Mouse (Mus musculus): ENCODE results near the gene Zfp280d. TPM values are rescaled to one million over a fixed set of nuclear protein-coding genes. Genes with fewer than 3 reads are reported as not detected.

The Zfp280d gene
- polyA plus RNA-seq, 1 experiment from 2014 or later: 30.9 TPM

DNA sequence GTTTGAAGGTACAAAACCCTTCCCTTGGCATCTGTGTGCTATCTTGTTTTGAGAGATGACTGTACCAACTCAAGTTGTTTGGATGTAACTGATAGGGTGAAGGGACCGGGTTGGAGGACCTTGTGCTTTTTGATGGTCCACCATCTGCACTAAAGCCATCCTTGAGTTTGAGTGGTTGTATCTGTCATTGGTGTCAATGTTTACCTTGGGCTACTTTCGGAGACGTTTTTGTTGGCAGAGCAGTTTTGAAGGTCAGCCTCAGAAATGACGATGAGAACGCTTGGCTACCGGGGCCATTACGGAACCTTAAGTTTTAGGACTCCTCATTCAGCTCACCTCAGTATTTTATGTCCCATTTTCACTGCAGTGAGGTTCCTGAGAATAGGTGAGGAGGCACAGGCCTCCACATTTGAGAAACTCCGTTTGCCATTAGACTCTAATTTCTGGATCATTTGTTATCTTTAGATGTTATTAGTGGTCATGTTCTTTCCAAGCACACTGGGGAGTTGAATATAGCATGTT, 1.4 kb downstream of the Zfp280d start:
- H3K9ac ChIP-seq: peak overlapping the region; percentile 94
- H3K27ac ChIP-seq (ENCODE audit: poor library complexity, severe bottlenecking): peak overlapping the region; percentile 99; the same call in 1 of the 2 replicates
- H3K4me1 ChIP-seq (replicated peaks): 0 out of 2 replicates have a peak, but pooled peaks cover 13% of the 10 kb centered on the region
- 37% methylated on average over 8 of the region's 8 CpGs for WGBS
- H3K27me3 ChIP-seq (replicated peaks): no peaks in the 10 kb centered on the region
- peak overlapping the region; percentile 82 for H3K4me2 ChIP-seq
- H3K36me3 ChIP-seq: peaks cover 2% of the 10 kb centered on the region; the same call in 1 of the 2 replicates
- peaks cover 7% of the 10 kb centered on the region; the same call in 1 of the 2 replicates for H3K9me3 ChIP-seq (replicated peaks)
- ATAC-seq (ENCODE audit: insufficient number of reproducible peaks, low FRiP score): no peak
- peak overlapping the region; percentile 80 for H3K4me3 ChIP-seq

DNA sequence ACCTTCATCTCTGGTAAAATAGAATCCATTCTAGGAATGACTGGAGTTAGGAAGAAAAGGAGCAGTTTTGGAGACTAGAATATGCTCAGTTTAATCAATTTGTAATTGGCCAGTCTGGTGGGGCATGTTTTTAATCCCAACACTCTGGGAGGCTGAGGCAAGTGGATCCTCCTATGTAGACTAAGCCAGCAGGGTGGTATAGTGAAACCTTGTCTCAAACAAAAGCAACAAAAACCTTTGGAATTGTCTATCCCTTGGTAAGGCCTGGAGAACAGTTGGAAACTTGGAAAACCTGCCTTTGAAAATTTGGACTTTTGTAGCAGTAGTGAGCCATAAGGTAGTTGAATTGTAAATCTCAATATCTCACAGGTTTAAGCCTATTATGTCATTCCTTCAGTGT, 2.3 kb downstream of the Zfp280d start:
- Histone ChIP-seq H3K4me2 (no peak overlapping the region), H3K36me3 (peaks cover 5% of the 10 kb centered on the region), H3K9ac (no peak overlapping the region), H3K27me3 (replicated peaks) (no peaks in the 10 kb centered on the region), H3K4me3 (no peak overlapping the region), H3K27ac (ENCODE audit: poor library complexity, severe bottlenecking) (no peak overlapping the region), H3K4me1 (replicated peaks) (0 out of 2 replicates have a peak, but pooled peaks cover 13% of the 10 kb centered on the region), H3K9me3 (replicated peaks) (peaks cover 7% of the 10 kb centered on the region; the same call in 1 of the 2 replicates)
- no peak for ATAC-seq (ENCODE audit: insufficient number of reproducible peaks, low FRiP score)

DNA sequence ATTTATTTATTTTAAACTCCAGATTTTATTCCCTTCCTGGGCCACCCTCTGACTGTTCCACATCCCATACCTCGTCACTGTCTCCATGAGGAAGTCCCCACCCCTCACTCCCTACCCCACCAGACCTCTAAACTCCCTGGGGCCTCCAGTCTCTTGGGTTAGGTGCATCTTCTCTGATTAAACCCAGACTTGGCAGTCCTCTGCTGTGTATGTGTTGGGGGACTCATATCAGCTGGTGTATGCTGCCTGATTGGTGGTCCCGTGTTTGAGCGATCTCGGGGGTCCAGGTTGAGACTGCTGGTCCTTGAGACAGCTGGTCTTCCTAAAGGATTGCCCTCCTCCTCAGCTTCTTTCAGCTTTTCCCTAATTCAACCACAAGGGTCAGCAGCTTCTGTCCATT, 5.3 kb downstream of the Zfp280d start:
- Histone ChIP-seq H3K4me3 (no peak overlapping the region), H3K9me3 (replicated peaks) (no peaks in the 10 kb centered on the region), H3K4me2 (no peak overlapping the region), H3K36me3 (peaks cover 3% of the 10 kb centered on the region; the same call in 1 of the 2 replicates), H3K27ac (ENCODE audit: poor library complexity, severe bottlenecking) (no peak overlapping the region), H3K4me1 (replicated peaks) (0 out of 2 replicates have a peak, but pooled peaks cover 13% of the 10 kb centered on the region), H3K9ac (no peak overlapping the region), H3K27me3 (replicated peaks) (no peaks in the 10 kb centered on the region)
- ATAC-seq (ENCODE audit: insufficient number of reproducible peaks, low FRiP score): no peak
- WGBS: 83% methylated on average over 4 of the region's 4 CpGs

DNA sequence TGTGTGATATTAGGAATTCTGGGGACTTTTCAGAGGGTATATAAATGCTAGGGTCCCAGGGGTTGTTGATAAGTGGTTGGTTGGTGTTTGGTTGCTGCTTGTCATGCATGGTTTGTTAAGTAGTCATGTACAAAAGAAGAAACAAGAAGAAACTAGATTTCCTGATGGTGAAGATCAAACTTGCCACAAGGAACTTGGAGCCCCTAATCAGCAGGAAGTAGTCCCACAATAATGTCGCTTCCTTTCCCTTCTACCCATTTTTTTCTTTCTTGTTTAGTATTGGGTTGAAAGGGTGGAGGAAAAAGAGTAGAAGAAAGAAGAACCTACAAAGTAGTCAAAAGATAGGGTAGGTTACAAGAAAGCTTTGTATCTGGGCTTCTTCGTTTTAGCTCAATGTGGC, 13.0 kb downstream of the Zfp280d start:
- Histone ChIP-seq H3K9me3 (replicated peaks) (no peaks in the 10 kb centered on the region), H3K27me3 (replicated peaks) (no peaks in the 10 kb centered on the region), H3K27ac (ENCODE audit: poor library complexity, severe bottlenecking) (no peak overlapping the region), H3K4me1 (replicated peaks) (peaks cover 6% of the 10 kb centered on the region), H3K36me3 (peaks cover 16% of the 10 kb centered on the region), H3K9ac (no peak overlapping the region), H3K4me3 (no peak overlapping the region), H3K4me2 (no peak overlapping the region)
- WGBS: 51% methylated on average over 2 of the region's 2 CpGs
- ATAC-seq (ENCODE audit: insufficient number of reproducible peaks, low FRiP score): no peak

DNA sequence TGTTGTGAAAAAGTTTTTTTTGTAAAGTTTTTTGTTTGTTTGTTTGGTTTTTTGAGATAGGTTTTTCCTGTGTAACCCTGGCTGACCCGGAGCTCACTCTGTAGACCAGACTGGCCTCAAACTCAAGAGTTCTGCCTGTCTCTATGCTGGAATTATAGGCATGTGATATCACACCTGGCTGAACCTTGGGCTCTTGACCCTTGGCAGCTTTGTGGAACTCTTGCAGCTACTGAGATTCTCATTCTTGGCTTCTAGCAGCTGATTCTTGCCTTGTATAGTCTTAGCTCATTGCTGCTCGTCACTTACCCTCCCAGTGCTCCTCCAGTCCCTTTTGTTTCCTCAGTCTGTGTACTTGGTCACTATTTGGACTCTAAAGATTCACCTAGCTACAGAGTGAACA, 13.6 kb downstream of the Zfp280d start:
- Histone ChIP-seq H3K27ac (ENCODE audit: poor library complexity, severe bottlenecking) (no peak overlapping the region), H3K4me1 (replicated peaks) (peaks cover 6% of the 10 kb centered on the region), H3K4me3 (no peak overlapping the region), H3K4me2 (no peak overlapping the region), H3K9ac (no peak overlapping the region), H3K36me3 (peaks cover 16% of the 10 kb centered on the region), H3K9me3 (replicated peaks) (no peaks in the 10 kb centered on the region), H3K27me3 (replicated peaks) (no peaks in the 10 kb centered on the region)
- 64% methylated on average over 2 of the region's 2 CpGs for WGBS
- ATAC-seq (ENCODE audit: insufficient number of reproducible peaks, low FRiP score): no peak

DNA sequence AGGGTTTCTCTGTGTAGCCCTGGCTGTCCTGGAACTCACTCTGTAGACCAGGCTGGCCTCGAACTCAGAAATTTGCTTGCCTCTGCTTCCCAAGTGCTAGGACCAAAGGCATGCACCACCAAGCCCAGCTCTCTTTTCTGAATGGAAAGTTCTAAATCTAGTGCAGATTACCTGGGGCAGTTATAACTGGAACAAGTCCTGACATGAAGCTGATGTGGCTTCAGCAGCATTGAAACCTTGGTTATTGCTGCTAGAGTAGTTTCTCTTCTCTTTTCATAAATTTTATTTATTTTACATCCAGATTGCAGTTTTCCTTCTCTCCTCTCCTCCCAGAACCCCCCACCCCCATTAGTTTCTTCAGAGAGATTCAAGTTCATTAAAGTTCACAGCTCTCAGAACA, 14.4 kb downstream of the Zfp280d start:
- Histone ChIP-seq H3K27ac (ENCODE audit: poor library complexity, severe bottlenecking) (no peak overlapping the region), H3K9me3 (replicated peaks) (no peaks in the 10 kb centered on the region), H3K36me3 (peaks cover 16% of the 10 kb centered on the region), H3K4me2 (no peak overlapping the region), H3K4me3 (no peak overlapping the region), H3K27me3 (replicated peaks) (no peaks in the 10 kb centered on the region), H3K9ac (no peak overlapping the region), H3K4me1 (replicated peaks) (peaks cover 6% of the 10 kb centered on the region)
- WGBS: 87% methylated on average over 1 of the region's 1 CpGs
- no peak for ATAC-seq (ENCODE audit: insufficient number of reproducible peaks, low FRiP score)

DNA sequence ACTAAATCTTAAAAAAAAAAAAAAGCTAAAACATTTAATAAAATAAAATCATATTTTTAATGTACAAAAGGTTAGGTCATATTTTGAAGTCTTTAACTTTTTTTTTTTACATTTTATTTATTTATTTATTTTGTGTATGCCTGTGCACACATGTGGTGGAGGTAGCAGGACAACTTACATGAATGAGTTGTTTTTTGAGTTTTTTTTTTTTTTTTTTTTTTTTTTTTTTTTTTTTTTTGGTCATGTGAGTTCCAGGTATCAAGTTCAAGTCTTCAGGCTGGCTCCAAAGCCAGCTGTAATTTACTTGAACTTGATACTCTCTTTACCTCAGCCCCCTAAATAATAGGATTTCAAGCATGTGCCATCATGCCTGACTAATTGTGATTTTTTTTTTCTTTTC, 19.4 kb downstream of the Zfp280d start:
- Histone ChIP-seq H3K9me3 (replicated peaks) (no peaks in the 10 kb centered on the region), H3K9ac (no peak overlapping the region), H3K36me3 (peaks cover 7% of the 10 kb centered on the region), H3K4me3 (no peak overlapping the region), H3K4me2 (no peak overlapping the region), H3K4me1 (replicated peaks) (no peaks in the 10 kb centered on the region), H3K27ac (ENCODE audit: poor library complexity, severe bottlenecking) (no peak overlapping the region), H3K27me3 (replicated peaks) (no peaks in the 10 kb centered on the region)
- no peak for ATAC-seq (ENCODE audit: insufficient number of reproducible peaks, low FRiP score)

DNA sequence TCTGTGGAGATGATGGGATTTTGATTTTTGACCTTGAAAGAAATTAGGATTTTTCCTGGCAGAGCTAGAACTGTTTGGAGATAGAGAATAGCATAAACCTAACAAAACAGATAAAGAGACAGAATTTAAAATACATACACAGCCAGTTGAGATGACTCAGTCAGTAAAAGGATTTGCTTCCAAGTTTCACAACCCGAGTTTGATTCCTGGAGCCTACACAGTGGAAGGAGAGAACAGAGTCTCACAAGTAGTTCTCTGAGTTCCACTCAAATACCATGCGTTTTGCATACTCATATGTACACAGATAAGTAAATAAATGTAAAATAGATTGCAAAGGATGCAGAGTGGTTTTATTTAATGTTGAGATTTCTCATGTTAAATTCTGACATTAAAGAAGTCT, 35.1 kb downstream of the Zfp280d start:
- no peak overlapping the region for H3K27ac ChIP-seq (ENCODE audit: poor library complexity, severe bottlenecking)
- no peaks in the 10 kb centered on the region for H3K27me3 ChIP-seq (replicated peaks)
- no peak for ATAC-seq (ENCODE audit: insufficient number of reproducible peaks, low FRiP score)
- H3K36me3 ChIP-seq: peaks cover 28% of the 10 kb centered on the region
- no peak overlapping the region for H3K4me3 ChIP-seq
- no peak overlapping the region for H3K4me2 ChIP-seq
- H3K4me1 ChIP-seq (replicated peaks): no peaks in the 10 kb centered on the region
- WGBS: 93% methylated on average over 2 of the region's 2 CpGs
- no peak overlapping the region for H3K9ac ChIP-seq
- no peaks in the 10 kb centered on the region for H3K9me3 ChIP-seq (replicated peaks)

DNA sequence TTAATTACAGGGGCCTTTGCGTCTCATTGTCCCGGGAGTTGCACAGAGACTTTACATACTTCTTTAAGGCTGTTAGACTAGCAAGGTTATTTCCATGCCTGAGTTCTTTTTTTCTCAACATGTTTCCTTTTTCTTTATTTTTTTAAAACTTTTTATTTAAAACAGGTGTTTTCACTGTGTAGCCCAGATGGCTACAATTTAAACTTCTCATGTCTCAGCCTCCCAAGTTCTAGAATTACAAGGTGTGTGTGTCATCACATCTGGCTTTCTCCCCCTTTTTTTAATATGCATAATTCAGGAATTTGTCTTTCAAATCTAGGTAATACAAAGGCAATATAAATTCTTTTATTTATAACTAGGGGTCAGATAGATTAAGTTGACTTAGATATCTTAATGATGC, 58.6 kb downstream of the Zfp280d start:
- Histone ChIP-seq H3K9ac (no peak overlapping the region), H3K9me3 (replicated peaks) (no peaks in the 10 kb centered on the region), H3K27ac (ENCODE audit: poor library complexity, severe bottlenecking) (no peak overlapping the region), H3K4me2 (no peak overlapping the region), H3K4me1 (replicated peaks) (no peaks in the 10 kb centered on the region), H3K4me3 (no peak overlapping the region), H3K36me3 (peaks cover 18% of the 10 kb centered on the region), H3K27me3 (replicated peaks) (no peaks in the 10 kb centered on the region)
- 92% methylated on average over 2 of the region's 2 CpGs for WGBS
- ATAC-seq (ENCODE audit: insufficient number of reproducible peaks, low FRiP score): no peak

DNA sequence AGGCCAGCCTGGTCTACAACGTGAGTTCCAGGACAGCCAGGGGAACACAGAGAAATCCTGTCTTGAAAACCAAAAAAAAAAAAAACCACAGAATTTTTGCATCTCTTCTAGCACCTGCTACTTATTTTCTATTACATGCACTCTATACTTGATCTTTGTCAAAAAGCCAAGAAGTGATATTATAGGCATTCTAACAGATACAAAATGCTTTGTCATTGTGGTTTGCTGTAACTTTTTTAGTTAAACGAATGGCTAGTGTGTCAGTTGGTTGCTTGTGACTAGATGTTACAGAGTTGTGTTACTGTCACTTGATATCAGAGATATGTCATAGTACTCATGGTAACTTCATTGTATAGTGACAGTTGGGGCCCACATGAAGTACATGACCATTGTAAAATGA, 61.4 kb downstream of the Zfp280d start:
- Histone ChIP-seq H3K4me1 (replicated peaks) (no peaks in the 10 kb centered on the region), H3K27me3 (replicated peaks) (no peaks in the 10 kb centered on the region), H3K4me3 (no peak overlapping the region), H3K9me3 (replicated peaks) (no peaks in the 10 kb centered on the region), H3K4me2 (no peak overlapping the region), H3K9ac (no peak overlapping the region), H3K27ac (ENCODE audit: poor library complexity, severe bottlenecking) (no peak overlapping the region), H3K36me3 (peaks cover 23% of the 10 kb centered on the region)
- WGBS: 81% methylated on average over 2 of the region's 2 CpGs
- no peak for ATAC-seq (ENCODE audit: insufficient number of reproducible peaks, low FRiP score)

DNA sequence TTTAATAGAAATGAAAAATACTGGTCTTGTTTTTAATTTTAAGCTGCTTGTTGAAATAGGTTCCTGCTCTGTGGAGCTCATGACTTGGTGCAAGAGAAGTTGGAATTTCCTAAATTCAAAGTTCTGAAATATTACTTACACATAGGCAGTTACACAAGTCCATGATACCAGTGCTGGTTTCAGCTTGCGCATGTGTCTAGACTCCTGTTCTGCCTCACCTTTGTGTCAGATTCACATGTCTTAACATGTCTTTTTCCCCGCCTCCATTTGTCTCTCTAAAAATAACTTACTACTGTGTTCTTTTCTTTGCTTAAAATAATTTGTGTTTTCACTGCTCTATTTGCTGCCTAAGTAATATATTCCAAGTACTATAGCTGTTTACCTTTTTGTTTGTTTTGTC, 64.5 kb downstream of the Zfp280d start:
- no peak for ATAC-seq (ENCODE audit: insufficient number of reproducible peaks, low FRiP score)
- no peak overlapping the region for H3K9ac ChIP-seq
- peak overlapping the region; percentile 23; the same call in 1 of the 2 replicates for H3K27ac ChIP-seq (ENCODE audit: poor library complexity, severe bottlenecking)
- no peaks in the 10 kb centered on the region for H3K4me1 ChIP-seq (replicated peaks)
- 85% methylated on average over 2 of the region's 2 CpGs for WGBS
- no peak overlapping the region for H3K4me3 ChIP-seq
- H3K9me3 ChIP-seq (replicated peaks): no peaks in the 10 kb centered on the region
- H3K36me3 ChIP-seq: peaks cover 17% of the 10 kb centered on the region
- H3K4me2 ChIP-seq: no peak overlapping the region
- H3K27me3 ChIP-seq (replicated peaks): no peaks in the 10 kb centered on the region

DNA sequence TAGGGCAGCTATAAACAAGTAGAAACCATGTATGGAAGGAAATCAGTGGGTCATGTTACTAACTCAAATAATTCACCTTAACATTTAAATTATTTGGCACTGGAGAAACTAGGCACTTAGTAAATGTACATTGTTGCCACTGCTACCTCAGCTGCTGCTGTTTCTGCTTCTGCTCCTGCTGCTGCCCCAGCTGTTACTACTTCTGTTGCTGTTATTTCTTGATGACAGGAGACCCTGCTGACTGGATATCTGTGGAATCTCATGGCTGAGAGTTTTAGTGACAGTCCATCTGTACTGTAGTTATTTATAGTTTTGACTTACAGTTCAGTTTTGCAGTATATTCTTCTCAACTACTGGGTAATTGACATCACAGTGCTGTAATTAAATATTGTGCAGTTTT, 69.2 kb downstream of the Zfp280d start:
- no peak for ATAC-seq (ENCODE audit: insufficient number of reproducible peaks, low FRiP score)
- Histone ChIP-seq H3K9me3 (replicated peaks) (no peaks in the 10 kb centered on the region), H3K36me3 (peaks cover 19% of the 10 kb centered on the region), H3K4me1 (replicated peaks) (0 out of 2 replicates have a peak, but pooled peaks cover 2% of the 10 kb centered on the region), H3K27ac (ENCODE audit: poor library complexity, severe bottlenecking) (no peak overlapping the region), H3K9ac (no peak overlapping the region), H3K27me3 (replicated peaks) (no peaks in the 10 kb centered on the region), H3K4me3 (no peak overlapping the region), H3K4me2 (no peak overlapping the region)

Measured in heart, embryonic 12.5 days (tissue).